Mouse (Mus musculus): Measurements from ENCODE around the gene Usp53.
A peak's percentile ranks its signal among the peaks of the same experiment; 100 is the strongest.
"Not testable (repeated sequence)": the region's sequence is repeated elsewhere in the genome, so short reads cannot be mapped to it uniquely, and the experiment has no call there.

Usp53 gene

DNA sequence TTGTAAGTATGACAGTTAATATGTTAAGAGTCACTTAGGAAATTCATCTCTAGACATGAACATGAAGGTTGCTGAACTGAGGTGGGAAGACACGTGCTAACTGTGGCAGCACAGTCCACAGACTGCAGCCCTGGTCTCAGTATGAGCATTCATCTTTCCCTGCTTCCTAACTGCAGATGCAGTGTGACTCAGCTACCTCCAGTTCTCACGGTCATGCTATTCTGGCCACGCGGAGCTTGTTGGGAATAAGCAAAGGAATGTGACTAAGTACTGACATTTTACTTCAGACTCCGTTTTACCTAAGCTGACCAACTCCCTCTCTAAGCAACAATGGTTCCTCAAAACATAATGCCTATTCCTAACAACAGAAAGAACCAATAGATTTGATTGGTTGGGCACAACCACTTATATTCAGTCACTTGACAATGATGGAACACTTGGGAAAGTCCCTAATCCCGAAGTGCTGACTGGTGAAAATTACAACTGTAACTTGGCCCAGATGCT lies 40.9 kb downstream of the Usp53 start:
- no peak for DNase-seq

DNA sequence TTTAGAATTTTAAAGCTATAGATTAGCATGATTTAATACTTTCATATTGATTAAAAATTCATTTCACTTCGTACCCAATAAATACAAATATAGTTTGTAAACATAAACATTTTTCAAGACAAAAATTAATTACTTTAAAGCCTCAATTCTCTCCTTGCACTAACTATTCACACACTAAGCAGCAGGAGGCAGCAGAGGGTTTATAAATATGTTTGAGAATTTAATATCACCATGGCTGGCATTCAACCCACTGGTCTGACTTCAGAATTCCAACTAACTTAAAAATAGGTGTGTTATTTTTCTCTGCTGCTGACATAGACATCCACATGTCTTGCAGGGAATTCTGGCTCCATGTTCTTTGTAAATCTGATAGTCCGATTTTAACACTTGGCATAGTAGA lies 45.1 kb downstream of the Usp53 start:
- no peak for DNase-seq

DNA sequence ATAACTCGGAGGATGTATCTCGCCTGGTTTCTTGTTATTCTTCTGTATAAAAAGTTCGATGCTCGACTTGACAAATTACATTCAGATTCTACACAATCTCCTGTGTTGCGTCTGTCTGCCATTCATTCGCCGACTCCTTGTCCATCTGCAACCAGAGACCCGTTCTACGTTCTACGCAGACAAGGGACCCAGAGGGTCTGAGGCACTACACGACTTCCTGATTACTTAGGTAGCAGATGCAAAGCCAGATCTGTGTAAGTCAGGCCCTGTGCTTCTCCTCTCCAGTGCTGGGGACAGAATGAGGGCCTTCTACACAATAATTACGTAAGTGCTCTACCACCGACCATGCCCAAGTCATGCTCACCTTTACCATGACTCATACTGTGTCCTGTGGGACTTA lies 47.1 kb downstream of the Usp53 start:
- not testable (repeated sequence) for DNase-seq

DNA sequence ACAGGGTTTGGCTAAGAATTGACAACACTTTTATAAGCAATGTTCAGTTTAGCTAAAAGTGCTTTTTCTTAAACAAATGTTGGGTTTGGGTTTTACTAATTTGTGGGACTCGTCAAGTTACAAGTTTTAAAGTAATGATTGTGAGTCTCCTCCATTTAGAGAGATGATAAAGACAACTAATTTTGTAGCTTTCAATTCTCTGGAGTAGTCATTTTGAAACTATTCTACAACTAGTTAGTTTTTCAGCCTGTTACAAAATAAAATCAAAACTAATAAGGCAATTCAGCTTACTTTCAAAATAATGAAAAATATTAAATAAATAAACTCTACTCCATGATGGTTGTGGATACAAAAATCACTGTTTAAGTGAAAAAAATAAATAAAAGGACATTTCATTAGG lies 51.8 kb downstream of the Usp53 start:
- DNase-seq = no peak

DNA sequence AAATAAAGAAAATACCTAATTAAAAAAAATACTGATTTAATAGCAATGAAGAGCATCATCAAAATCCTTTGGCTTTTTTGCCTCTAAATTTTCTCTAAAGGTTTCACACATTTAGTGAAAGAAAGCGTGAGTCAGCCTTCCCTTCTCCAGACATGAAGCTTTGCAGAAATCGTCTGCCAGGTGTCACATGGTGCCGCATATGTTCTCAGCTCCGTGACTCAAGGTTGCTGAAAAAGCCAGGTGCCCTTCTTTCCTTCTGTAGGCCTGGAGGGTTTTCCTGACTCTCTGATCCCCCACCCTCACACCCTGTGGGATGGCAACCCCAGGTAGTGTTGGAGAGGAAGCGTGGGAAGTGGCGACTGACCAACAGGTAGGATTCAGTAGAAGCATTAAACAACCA lies 54.6 kb downstream of the Usp53 start:
- DNase-seq = no peak

DNA sequence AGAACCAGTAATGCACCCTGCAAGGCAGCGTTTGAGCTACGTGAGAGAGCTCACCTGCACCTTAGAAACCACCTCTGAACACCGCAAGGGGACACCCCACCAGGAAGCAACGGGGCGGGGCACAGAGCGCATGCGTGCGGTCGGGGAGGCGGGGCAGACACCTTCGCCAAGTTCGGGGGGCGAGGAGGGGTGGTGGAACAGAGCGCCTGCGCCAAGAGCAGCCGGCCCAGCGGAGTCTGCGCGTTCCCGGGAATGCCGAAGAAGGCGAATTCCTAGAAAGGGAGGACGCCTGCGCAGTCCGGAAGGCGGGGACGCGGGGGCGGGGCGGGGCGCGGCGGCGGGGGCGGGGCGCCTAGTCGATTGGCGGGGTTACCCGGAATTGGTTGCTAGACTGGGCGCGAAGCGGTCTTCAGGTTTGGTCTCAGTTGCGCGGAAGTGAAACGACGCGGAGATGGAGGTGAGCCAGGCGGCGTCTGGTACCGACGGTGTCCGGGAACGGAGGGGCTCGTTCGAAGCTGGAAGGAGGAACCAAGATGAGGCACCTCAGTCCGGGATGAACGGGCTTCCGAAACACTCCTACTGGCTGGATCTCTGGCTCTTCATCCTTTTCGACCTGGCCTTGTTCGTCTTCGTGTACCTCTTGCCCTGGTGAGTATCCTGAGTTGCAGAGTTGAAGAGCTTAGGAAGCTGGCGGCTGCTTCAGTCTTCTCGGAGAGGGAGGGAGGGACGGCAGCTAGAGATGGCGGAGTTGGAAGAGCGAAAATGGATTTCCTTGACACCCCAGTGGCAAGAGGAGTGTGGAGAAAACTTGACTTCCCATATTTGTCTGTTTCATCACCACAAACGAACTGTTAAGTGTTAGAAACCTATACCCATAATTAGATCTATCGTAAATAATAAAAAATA lies 60.0 kb downstream of the Usp53 start, which contains the start of gene 1810037I17Rik:
Gene 1810037I17Rik, plus strand, starts transcription at position 195 of the 906 bp plus-strand sequence.
- peak; percentile 96 to 97 for DNase-seq

DNA sequence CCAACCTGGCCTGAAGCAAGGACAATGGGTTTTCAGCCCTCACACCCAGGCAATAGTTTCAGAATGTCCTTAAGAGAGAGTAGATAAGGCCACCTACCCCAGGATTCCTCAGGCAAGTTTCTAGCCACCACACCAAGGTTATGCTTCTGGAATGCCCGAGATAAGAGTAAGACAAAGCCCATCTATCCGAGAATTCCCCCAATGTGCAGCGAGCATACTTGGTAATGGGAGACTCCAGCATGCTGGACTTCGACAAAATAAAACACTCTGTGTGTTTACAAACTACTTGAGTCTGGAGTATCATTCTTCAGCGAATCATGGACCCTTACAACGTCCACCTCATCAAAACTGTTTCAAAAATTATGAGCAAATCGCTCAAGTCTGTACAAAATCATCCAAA lies 61.2 kb downstream of the Usp53 start:
- no peak for DNase-seq

DNA sequence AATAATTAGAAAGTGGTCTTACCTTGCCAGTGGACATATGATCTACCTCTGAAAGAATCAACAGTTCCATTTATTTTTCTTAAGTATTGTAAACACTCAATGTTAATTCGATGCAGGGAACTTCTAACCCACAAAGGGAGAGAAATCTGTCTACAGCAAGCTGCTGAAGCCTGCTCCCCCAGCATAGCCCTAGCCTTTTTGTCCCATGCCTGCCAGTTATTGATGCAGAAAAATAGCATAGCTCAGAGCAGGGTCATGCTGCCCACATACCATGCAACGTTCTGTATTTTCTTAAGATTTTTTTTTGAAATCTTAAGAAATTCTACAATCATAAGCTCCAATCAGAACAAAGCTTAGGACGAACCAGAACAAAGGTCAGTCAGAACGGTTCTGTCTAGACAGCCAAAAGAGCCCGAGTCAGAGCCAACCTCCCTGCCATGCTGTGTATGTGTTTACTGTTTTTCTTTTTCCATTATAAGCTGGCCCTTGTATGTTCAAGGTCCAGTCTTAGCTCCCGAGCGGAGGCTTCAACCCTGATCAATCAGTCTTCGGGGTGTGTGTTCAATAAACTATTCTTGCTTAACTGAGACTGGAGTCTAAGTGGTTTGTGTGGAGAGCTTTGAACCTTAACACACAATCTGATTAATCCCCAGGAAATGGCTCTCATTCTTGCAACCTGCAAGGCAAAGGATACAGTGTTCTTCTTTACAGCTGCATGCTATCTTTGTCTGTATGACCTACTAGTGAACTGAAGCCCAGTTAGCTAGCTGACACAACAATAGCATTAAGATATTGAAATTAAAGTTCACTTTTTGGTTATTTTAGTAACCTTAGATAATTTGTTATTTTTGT lies 62.4 kb downstream of the Usp53 start:
- no peak for DNase-seq

DNA sequence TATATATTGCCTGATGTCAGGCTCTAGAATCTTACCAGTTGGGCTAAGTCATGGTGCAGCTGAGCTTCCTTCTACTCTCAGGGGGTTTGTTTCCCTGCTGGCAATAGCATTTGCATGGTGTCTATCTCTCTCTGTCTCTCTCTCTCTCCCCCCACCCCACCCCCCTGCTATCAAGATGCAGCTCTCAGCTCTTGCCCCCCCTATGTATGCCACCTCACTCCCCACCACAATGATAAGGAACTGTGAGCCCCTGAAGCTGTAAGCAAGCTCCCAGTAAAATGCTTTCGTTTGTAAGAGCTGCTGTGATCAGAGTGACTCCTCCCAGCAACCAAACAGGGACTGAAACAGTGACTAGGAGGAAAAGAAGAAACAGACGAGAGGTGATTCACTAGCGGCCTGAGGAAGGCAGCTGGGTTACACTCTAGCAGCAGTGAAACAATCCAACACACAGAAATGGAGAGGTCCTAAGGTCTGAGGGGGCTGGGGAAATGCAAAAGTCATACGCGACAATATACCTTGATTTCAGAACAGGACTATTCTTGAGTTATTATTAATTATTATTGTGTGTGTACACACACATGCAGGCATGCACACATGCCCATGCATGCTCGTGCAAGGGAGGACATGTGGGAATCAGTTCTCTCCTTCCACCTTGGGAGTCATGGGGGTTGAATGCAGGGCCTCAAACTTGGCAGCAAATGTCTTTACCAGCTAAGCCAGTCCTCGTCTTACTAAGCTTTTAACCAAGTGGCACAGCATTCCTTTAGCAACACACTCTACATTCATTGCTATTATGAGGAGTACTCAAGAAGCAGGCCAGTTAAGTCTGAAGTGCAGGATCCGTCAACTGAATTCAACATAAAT lies 63.5 kb downstream of the Usp53 start:
- DNase-seq = no peak

DNA sequence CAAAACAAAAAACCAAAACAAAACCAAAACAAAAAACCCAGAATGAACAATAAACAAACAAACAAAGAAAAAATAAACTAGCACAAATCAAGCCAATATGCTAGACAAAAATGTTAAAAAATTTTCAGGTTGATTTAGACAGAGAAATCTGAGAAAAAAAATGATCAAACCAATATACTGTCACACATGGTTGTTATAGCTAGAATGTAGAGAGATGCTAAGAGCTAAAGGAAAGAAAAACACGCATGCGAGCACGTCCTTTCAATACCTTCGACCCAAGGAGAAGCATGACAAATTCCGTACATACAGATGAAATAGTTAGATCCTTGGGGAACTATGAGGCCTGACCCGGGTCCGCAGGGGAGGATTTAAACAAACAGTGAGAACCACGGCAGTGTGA lies 65.0 kb downstream of the Usp53 start, which contains the start of gene Gm10959:
Gene Gm10959, minus strand, starts transcription at position 101 of the 400 bp plus-strand sequence.
- DNase-seq = no peak

DNA sequence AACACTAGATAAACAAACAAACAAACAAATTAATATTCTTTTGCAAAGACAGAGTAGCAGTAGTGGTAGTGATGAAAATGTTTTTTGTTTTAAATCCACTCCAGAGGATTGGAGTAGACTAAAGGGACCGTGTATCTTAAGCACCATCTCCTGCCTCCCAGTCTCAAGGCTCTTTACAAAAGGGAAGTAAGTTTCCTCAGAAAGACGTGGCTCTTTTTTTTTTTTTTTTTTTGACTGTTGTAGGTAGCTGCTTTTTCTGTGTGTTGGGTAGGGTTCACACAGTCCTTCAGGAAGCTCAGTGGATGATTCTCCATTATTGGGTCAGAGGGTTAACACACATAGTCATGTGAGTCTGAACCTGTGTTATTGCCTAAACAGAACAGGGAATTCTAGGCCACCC lies 65.6 kb downstream of the Usp53 start:
- no peak for DNase-seq

DNA sequence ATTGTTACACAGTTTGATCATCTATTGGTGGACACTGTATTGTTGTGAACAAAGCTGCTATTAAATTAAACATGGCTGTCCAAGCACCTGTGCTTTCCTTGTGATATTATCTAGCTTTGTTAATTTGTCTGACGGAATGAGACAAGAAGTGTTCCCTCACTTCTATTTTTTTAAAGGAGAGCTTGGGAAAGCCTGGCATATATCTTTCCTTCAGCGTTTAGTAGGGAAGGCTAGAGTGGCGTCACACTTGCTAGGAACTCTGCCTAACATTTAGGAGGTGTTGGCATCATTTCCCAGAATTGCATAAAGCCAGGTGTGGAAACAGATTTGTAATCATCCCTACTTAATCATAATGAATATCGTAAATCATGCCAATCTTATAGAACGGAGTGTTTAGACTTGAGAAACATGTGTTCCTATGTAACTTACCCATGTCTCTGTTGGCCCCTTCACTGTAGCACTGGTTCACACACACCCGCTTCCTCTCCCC lies 68.1 kb downstream of the Usp53 start:
- no peak for DNase-seq

DNA sequence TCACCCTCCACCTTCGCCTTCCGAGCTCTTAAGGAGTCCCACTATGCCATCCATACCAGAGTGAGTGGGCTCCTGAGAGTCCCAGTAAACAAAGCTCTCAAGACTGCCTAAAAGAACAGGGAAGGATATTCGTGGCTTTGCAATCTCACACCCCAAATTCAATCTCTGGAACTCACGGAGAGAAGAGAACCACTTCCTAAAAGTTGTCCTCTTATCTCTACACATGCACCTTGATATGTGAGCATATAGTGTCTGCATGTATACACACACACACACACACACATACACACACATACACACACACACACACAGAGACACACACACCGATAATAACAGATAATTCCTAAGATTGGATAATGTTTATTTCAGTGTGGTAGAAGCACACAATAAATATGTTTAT lies 68.8 kb downstream of the Usp53 start:
- DNase-seq = no peak

DNA sequence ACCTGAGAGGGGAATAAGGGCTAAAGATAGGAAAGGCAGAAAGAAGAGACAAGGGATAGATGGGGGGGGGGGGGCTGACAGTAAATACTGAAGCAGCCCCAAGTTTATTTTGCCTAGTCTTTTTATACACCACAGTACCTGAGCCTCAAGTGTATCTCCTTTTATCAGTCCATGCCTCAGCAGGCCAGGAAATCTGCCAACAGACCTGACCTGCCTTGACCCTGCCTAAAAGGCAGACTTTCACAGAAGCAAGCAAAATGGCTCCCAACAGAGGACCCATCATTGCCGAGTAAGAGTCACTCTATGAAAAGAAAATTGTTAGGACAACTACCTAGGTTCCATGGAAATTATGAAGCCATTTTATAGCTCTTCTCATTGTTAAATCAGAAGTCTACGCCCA lies 76.5 kb downstream of the Usp53 start:
- no peak for DNase-seq

DNA sequence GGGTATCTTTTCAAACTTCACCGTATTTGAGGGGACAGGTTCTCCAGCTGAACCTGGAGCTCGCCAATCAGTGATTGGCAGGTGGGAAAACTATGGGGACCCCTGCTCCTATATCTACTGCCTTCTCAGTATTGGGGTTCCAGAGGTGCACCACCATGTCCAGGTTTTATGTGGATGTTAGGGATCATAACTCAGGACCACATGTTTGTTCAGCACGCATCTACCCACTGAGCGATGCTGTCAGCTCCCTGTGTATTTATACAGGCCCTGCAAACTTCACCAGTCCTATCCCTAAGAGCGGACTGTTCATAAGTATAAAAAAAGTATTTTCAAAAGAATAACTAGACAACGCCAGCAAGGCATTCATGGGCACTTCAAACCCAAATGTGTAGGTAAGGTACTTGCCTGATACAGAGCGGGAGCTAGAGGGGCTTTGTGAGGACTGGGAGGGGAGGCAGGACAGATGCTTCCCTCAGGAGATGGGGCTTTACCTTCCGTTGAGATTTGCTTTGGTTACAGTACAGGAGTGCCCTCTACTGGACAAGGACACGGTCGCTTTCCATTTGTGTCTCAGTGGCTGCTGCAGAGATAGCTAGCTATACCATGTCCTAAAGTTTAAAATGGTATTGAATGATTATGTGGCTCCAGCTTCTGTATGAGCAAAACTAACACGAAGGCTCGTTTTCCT lies 80.4 kb downstream of the Usp53 start:
- peak in 1 of 2 experiments; percentile 8 for DNase-seq

DNA sequence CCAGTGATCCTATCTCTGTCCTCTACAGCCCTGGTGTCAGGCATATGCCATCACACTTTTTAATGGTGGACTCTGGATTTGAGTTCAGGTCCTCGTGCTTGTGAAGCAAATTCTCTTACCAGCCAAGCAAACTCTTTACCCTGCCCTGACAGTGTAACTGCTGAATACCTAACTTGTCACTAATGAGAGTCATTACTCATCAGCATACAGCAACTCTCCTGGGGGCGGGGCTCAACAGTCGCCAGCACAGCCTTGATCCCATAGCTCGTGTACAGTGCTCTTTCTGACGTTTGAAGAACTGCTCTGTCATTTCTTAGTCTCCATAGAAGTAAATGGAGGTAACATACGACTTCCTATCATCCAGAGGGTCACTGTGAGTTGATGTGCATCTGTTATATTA lies 86.1 kb downstream of the Usp53 start:
- DNase-seq = no peak

DNA sequence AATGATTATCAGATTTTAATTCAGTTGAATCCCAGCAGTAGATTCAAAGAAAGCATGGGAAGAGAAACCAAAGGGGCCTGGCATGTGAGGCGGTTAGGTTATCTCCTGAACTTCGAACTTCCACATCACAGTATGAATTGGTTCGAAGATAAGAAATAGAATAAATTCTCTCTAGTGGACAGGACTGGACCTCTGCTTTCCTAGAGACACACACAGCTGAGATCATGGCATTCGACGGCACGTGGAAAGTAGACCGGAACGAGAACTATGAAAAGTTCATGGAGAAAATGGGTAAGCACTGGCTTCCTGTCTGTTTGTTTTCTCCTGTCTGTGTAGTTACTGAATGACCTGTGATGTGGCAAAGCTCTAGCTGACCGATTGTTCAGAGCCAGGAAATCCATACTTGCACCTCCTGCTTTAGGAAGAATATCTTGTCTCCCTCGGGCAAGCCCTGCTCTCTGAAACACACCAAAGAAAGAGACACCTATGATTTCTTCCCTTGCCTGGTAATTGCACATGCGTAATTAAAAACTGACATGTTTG lies 89.0 kb downstream of the Usp53 start:
- no peak for DNase-seq

DNA sequence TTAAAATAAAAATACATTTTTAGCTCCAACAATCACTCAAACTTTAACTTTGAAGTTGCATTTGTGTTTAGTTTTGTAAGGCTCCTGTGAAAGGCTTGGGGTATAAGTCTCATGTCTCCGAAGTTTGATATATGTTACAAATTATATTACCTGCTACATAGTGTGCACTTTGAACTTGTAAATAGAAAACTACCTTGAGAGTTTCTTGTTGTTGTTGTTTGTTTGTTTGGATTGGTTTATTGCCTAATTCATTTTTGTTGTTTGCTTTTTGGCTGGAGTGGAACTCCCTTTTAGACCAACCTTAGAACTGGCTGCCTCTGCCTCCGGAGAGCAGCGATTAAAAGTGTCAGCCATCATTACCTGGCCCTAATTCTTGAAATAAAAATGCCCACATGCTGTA lies 89.5 kb downstream of the Usp53 start, which contains the start of gene Fabp2:
Gene Fabp2, plus strand, starts transcription at position 301 of the 400 bp plus-strand sequence.
- DNase-seq = no peak

DNA sequence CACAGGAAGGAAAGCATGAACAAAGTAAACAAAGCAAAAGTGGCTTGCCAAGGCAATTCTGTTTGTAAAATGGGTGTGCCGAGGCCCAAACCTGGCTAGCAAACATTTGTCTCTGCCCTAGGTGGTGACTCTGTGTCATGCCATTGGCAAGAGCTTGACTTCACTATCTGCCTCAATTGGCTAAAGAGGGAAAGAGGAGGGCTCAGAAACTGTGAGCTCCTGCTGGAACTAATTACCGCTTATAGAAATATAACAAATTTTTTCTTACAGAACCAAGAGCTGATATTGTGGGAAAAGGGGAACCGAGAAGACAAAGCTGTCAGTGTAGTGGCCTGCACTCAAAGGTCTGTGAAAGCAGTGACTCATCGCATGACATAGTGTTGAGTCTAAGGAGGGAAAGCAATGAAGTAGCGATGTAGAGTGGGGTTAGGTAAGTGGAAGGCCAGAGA lies 95.9 kb downstream of the Usp53 start:
- no peak for DNase-seq

DNA sequence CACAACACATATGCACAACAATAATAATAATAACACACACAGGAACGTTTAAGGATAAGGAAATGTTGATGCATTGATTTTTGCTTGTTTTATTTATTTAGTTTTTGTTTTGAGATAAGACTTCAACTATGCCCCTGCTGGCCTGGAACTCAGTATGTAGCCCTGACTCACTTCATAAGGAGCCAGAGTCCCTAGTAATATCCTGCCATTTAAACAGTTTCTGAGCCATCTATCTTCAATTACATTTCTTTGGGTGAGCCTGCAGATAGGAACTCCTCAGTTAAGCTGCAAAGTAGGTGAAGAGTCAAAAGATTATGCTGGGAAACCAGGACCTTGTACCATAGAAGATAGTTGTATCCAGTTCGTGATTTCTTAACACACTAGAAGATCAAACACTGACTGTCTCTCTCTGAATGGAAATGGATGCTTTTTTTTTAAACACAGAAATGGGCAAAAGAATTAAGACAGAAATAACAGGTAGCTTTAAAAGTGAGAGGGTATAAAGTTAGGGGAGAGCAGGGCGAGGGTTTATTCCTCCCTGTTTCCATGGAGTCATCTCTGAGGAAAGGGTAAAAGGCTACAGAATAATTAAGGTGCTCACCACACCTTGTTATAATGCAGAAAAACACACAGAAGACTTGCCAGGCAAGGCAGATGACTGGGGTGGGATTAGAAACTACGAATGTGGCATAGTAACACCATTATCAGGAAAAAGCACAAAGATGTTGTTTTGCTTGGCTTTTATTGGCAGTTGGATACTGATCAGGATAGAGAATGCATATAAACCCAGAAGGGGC lies 96.6 kb downstream of the Usp53 start:
- DNase-seq = no peak
